Mouse (Mus musculus): Measurements from ENCODE around the gene Cnep1r1. TPM values are rescaled to one million over a fixed set of nuclear protein-coding genes. Genes with fewer than 3 reads are reported as not detected.

Cnep1r1 gene
- 39.5 and 42.0 TPM in 2 replicates for polyA plus RNA-seq (2015; fragmentation: Nextera tagmentation; extraction: Ambion mirVana)

- ATAC-seq, result peak; percentile 98
- peak within 1 kb of the TSS; percentile 98 for H3K4me3 ChIP-seq (replicated peaks)
- no peaks in the 10 kb centered on the region for H3K9me3 ChIP-seq
- H3K36me3 ChIP-seq, result no peaks in the 10 kb centered on the region
- no peaks in the 10 kb centered on the region for H3K4me1 ChIP-seq (replicated peaks)
- peak within 1 kb of the TSS; percentile 94 for H3K9ac ChIP-seq
- H3K4me2 ChIP-seq (replicated peaks), result peak within 1 kb of the TSS; percentile 50
- H3K27ac ChIP-seq, result peak within 1 kb of the TSS; percentile 81
- H3K27me3 ChIP-seq (replicated peaks), result no peaks in the 10 kb centered on the region
- WGBS, result under 1% methylated on average over 49 of the region's 49 CpGs
Measured at GRCm38 (mm10) chr8:88118456-88119036, at the start of gene Cnep1r1. Gene Cnep1r1, plus strand, starts transcription at chr8:88118769.

DNA sequence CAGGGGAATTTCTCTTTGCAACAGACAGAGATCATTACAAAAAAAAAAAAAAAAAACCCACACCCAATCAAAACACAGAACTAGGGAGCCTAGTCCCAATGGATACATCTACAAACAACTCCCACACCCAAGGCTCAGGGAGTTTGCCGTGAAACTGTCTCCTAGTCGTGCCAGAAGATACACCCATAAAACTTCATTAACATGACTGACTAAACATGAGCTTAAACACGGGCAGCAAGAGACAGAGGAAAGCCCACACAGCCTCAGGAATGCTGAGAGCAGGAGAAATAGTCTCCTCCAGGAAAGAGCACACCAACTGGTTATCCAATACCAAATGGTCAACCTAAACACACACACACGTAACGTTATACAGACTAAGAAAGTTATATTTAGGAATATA, 36.4 kb upstream of the Cnep1r1 start:
- no peak overlapping the region for H3K4me2 ChIP-seq (replicated peaks)
- H3K27ac ChIP-seq, result no peak overlapping the region
- 51% methylated on average over 5 of the region's 5 CpGs for WGBS
- no peak for ATAC-seq
- no peaks in the 10 kb centered on the region for H3K4me1 ChIP-seq (replicated peaks)
- no peaks in the 10 kb centered on the region for H3K9me3 ChIP-seq
- H3K36me3 ChIP-seq, result no peaks in the 10 kb centered on the region
- H3K4me3 ChIP-seq (replicated peaks), result no peak overlapping the region
- H3K27me3 ChIP-seq (replicated peaks), result no peaks in the 10 kb centered on the region
- H3K9ac ChIP-seq, result no peak overlapping the region

GRCm38 (mm10) chr8:88088006-88088405, 30.6 kb upstream of the Cnep1r1 start:
- no peak overlapping the region for H3K4me2 ChIP-seq (replicated peaks)
- H3K27me3 ChIP-seq (replicated peaks), result no peaks in the 10 kb centered on the region
- ATAC-seq, result no peak
- no peaks in the 10 kb centered on the region for H3K9me3 ChIP-seq
- no peaks in the 10 kb centered on the region for H3K4me1 ChIP-seq (replicated peaks)
- H3K4me3 ChIP-seq (replicated peaks), result no peak overlapping the region
- H3K9ac ChIP-seq, result no peak overlapping the region
- no peaks in the 10 kb centered on the region for H3K36me3 ChIP-seq
- H3K27ac ChIP-seq, result no peak overlapping the region

DNA sequence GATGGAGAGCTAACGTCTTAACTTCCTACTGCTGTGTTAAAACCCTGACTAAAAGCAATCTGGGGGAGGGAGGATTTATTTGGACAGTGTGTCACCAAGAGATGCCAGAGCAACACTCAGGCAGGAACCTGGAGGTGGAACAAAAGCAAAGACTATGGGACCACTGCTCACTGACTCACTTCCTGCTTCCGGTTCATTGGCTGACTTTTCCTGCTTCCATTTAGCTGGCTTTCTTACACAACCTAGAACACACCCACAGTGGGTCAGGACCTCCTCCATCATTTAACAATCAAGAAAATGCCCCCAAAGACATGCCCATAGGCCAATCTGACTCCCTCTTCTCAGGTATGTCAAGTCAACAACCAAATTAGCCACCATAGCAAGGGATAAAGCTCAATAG, 26.9 kb upstream of the Cnep1r1 start:
- Histone ChIP-seq H3K4me1 (replicated peaks) (no peaks in the 10 kb centered on the region), H3K9me3 (no peaks in the 10 kb centered on the region), H3K4me3 (replicated peaks) (no peak overlapping the region), H3K27ac (no peak overlapping the region), H3K4me2 (replicated peaks) (no peak overlapping the region), H3K27me3 (replicated peaks) (no peaks in the 10 kb centered on the region), H3K36me3 (no peaks in the 10 kb centered on the region), H3K9ac (no peak overlapping the region)
- WGBS, result 86% methylated on average over 2 of the region's 2 CpGs
- ATAC-seq, result no peak

DNA sequence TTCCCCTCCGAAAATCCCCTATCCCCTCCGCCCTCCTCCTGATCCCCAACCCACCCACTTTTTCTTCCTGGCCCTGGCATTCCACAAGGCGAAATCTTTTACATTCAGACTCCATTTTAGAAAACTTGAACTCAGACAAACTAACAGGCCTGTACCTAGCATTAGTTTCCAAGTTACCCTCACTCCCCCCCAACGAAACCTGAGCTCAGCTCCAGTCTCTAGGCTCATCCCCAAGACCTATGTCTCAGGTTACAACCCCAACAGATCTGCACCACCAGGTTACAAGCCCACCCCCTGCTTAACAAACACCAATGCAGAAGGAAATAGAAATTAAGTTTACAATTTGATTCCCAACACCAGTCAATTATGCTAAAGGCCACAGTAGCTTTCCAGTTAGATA, 25.2 kb upstream of the Cnep1r1 start:
- Histone ChIP-seq H3K27ac (no peak overlapping the region), H3K27me3 (replicated peaks) (no peaks in the 10 kb centered on the region), H3K9ac (no peak overlapping the region), H3K9me3 (no peaks in the 10 kb centered on the region), H3K4me3 (replicated peaks) (no peak overlapping the region), H3K4me1 (replicated peaks) (no peaks in the 10 kb centered on the region), H3K36me3 (no peaks in the 10 kb centered on the region), H3K4me2 (replicated peaks) (no peak overlapping the region)
- ATAC-seq, result no peak
- 71% methylated on average over 4 of the region's 4 CpGs for WGBS

GRCm38 (mm10) chr8:88098856-88099255, 19.7 kb upstream of the Cnep1r1 start:
- ATAC-seq, result no peak
- WGBS, result 72% methylated on average over 4 of the region's 4 CpGs

DNA sequence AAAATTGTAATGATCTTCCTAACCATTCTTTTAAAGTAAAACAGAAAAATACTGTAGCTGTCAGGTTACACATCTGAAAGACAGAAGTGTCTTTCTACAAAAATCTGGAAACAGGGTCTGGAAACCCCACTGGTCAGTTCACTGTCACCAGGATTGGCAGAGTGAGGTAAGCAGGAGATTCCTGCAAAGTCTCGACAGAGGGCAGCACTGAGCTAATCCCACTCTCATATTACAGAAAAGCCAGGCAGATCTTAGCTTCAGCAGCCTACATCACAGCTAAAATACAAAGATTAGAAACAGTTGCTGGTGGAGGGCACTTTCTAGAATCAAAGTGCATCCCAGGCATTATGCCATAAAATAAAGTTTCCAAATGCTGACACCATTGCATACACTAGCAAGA, 19.0 kb upstream of the Cnep1r1 start:
- Histone ChIP-seq H3K27ac (no peak overlapping the region), H3K4me3 (replicated peaks) (no peak overlapping the region), H3K4me2 (replicated peaks) (no peak overlapping the region), H3K27me3 (replicated peaks) (no peaks in the 10 kb centered on the region), H3K36me3 (no peaks in the 10 kb centered on the region), H3K4me1 (replicated peaks) (no peaks in the 10 kb centered on the region), H3K9me3 (no peaks in the 10 kb centered on the region), H3K9ac (no peak overlapping the region)
- no peak for ATAC-seq
- 2% methylated on average over 1 of the region's 1 CpGs for WGBS

More at GRCm38 (mm10) chr8:88098856-88099255, 19.7 kb upstream of the Cnep1r1 start:
- Histone ChIP-seq H3K4me2 (replicated peaks) (no peak overlapping the region), H3K36me3 (no peaks in the 10 kb centered on the region), H3K9me3 (no peaks in the 10 kb centered on the region), H3K27ac (no peak overlapping the region), H3K9ac (no peak overlapping the region), H3K27me3 (replicated peaks) (no peaks in the 10 kb centered on the region), H3K4me3 (replicated peaks) (no peak overlapping the region), H3K4me1 (replicated peaks) (no peaks in the 10 kb centered on the region)

GRCm38 (mm10) chr8:88109241-88109640, 9.3 kb upstream of the Cnep1r1 start:
- no peaks in the 10 kb centered on the region for H3K36me3 ChIP-seq
- no peaks in the 10 kb centered on the region for H3K27me3 ChIP-seq (replicated peaks)
- no peaks in the 10 kb centered on the region for H3K9me3 ChIP-seq
- no peaks in the 10 kb centered on the region for H3K4me1 ChIP-seq (replicated peaks)
- WGBS, result 91% methylated on average over 4 of the region's 4 CpGs
- no peak overlapping the region for H3K9ac ChIP-seq
- no peak overlapping the region for H3K4me2 ChIP-seq (replicated peaks)
- ATAC-seq, result no peak
- H3K27ac ChIP-seq, result no peak overlapping the region
- no peak overlapping the region for H3K4me3 ChIP-seq (replicated peaks)

DNA sequence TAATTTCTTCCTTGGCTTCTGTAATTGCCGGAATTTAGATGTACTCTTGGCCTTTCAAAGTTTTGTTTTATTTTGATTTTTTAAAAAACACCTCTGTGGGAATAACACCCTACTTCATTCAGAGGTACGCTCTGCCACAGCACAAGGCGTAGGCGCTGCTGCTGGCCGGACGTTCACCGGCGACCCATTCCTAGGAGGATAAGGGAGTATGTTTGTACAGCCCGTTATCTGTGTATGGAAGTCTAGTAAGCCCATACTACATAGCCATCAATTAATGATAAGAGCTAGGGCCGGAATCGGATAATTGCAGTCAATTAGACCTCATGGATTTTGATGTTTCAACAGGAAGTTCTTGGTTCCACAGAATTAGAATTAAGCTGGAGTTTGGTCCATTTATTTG, 507 bp downstream of the Cnep1r1 start:
- Histone ChIP-seq H3K9me3 (no peaks in the 10 kb centered on the region), H3K36me3 (0 out of 2 replicates have a peak, but pooled peaks cover 1% of the 10 kb centered on the region), H3K9ac (peak overlapping the region; percentile 94), H3K27ac (peak overlapping the region; percentile 81; the same call in 1 of the 2 replicates), H3K27me3 (replicated peaks) (no peaks in the 10 kb centered on the region), H3K4me1 (replicated peaks) (no peaks in the 10 kb centered on the region), H3K4me3 (replicated peaks) (peak overlapping the region; percentile 98), H3K4me2 (replicated peaks) (peak overlapping the region; percentile 50)
- 2% methylated on average over 11 of the region's 11 CpGs for WGBS
- ATAC-seq, result peak; percentile 60

DNA sequence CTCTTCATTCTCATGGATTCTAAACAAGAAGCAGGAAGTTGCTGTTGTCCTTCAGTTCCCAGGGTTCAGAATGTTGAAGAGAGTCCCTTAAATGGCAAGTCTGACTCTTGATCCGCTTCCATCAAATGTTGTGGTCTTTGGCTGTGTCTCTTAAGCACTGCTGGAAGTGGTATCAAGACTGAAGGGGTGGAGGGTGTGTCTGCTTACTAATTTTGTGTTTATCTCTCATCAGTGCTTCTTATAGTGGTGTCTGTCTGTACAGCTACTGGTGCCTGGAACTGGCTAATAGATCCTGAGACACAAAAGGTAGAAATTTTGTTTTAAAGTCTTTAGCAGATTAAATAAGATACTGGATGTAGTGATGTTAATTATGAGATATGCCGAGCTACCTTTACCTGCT, 6.3 kb downstream of the Cnep1r1 start:
- Histone ChIP-seq H3K27me3 (replicated peaks) (no peaks in the 10 kb centered on the region), H3K36me3 (0 out of 2 replicates have a peak, but pooled peaks cover 3% of the 10 kb centered on the region), H3K9me3 (no peaks in the 10 kb centered on the region), H3K9ac (no peak overlapping the region), H3K4me2 (replicated peaks) (no peak overlapping the region), H3K27ac (no peak overlapping the region), H3K4me1 (replicated peaks) (no peaks in the 10 kb centered on the region), H3K4me3 (replicated peaks) (no peak overlapping the region)
- no peak for ATAC-seq
- WGBS, result 89% methylated on average over 2 of the region's 2 CpGs

GRCm38 (mm10) chr8:88129397-88129796, 10.8 kb downstream of the Cnep1r1 start:
- 90% methylated on average over 4 of the region's 4 CpGs for WGBS
- Histone ChIP-seq H3K27me3 (replicated peaks) (no peaks in the 10 kb centered on the region), H3K9ac (no peak overlapping the region), H3K27ac (no peak overlapping the region), H3K9me3 (no peaks in the 10 kb centered on the region), H3K36me3 (0 out of 2 replicates have a peak, but pooled peaks cover 4% of the 10 kb centered on the region), H3K4me3 (replicated peaks) (no peak overlapping the region), H3K4me1 (replicated peaks) (no peaks in the 10 kb centered on the region), H3K4me2 (replicated peaks) (no peak overlapping the region)
- ATAC-seq, result no peak

- Histone ChIP-seq H3K36me3 (0 out of 2 replicates have a peak, but pooled peaks cover 4% of the 10 kb centered on the region), H3K27ac (no peak overlapping the region), H3K9ac (no peak overlapping the region), H3K27me3 (replicated peaks) (no peaks in the 10 kb centered on the region), H3K4me1 (replicated peaks) (no peaks in the 10 kb centered on the region), H3K4me3 (replicated peaks) (no peak overlapping the region), H3K9me3 (no peaks in the 10 kb centered on the region), H3K4me2 (replicated peaks) (no peak overlapping the region)
- 45% methylated on average over 7 of the region's 7 CpGs for WGBS
- ATAC-seq, result no peak
Measured at GRCm38 (mm10) chr8:88130754-88131317, 12.3 kb downstream of the Cnep1r1 start.

Data from intestine, embryonic 15.5 days (tissue).